Mouse (Mus musculus) lung, postnatal 10 days (tissue): ENCODE measurements around the gene Setd4.

Experiments used
- DNase-seq: peaks from one replicate; pipeline ENCODE4 v3.0.0; 2021

Gene Setd4

GRCm38 (mm10) chr16:93543704-93544103 is 60.2 kb downstream of the Setd4 start:
- DNase-seq = peak; percentile 84

- DNase-seq = no peak
These were observed 64.0 kb downstream of the Setd4 start for GRCm38 (mm10) chr16:93539891-93540290.

- DNase-seq = no peak
These were observed 68.6 kb downstream of the Setd4 start for GRCm38 (mm10) chr16:93535151-93535853.
